Mouse (Mus musculus) bone marrow macrophage, adult 2 months (primary cell): ENCODE data around the gene B3gnt7. TPM values are rescaled to one million over a fixed set of nuclear protein-coding genes. Genes with fewer than 3 reads are reported as not detected.

ENCODE experiments used
- H3K27ac ChIP-seq: 2 replicates; pipeline ENCODE4 v1.5.1; 2012; ENCODE audit warnings: low read depth, low read length; ENCODE audit not compliant: insufficient read depth
- H3K4me1 ChIP-seq: 2 replicates; pipeline ENCODE4 v1.6.1; 2012; ENCODE audit warnings: low read length; ENCODE audit not compliant: control insufficient read depth, insufficient read depth
- H3K4me3 ChIP-seq: 2 replicates; pipeline ENCODE4 v1.5.1; 2012; ENCODE audit warnings: mild to moderate bottlenecking, low read length, moderate library complexity; ENCODE audit not compliant: insufficient read depth
- CTCF ChIP-seq: IDR thresholded peaks from 2 replicates; pipeline ENCODE4 v1.5.1; 2012; ENCODE audit warnings: low read depth, mild to moderate bottlenecking, low read length, moderate library complexity
- POLR2A ChIP-seq: IDR thresholded peaks from 2 replicates; pipeline ENCODE4 v1.6.1; 2012; ENCODE audit warnings: mild to moderate bottlenecking, low read depth, low read length, borderline replicate concordance
- polyA plus RNA-seq: library from polyadenylated mRNA; stranded (reverse); fragments of >200 nt; gene quantifications from 2 replicates; pipeline ENCODE4 v1.2.4, GENCODE M21; 2012; ENCODE audit not compliant: missing spikeins, insufficient read depth, insufficient read length

The B3gnt7 gene
- 0.21 TPM in 1 of 2 replicates, not detected in the other for polyA plus RNA-seq

- Histone ChIP-seq H3K4me1 (peaks cover 6% of the 10 kb centered on the region), H3K4me3 (peak within 1 kb of the TSS; percentile 56), H3K27ac (no peak within 1 kb of the TSS)
- TF ChIP-seq CTCF (no peak), POLR2A (no peak)
These were observed at the start of gene B3gnt7 for GRCm38 (mm10) chr1:86302532-86302931. TSS of gene B3gnt7 (plus strand) at chr1:86302832.

GRCm38 (mm10) chr1:86253410-86253809 is 49.2 kb upstream of the B3gnt7 start:
- Histone ChIP-seq H3K4me1 (0 out of 2 replicates have a peak, but pooled peaks cover 2% of the 10 kb centered on the region), H3K4me3 (no peak overlapping the region), H3K27ac (no peak overlapping the region)
- TF ChIP-seq POLR2A = no peak

GRCm38 (mm10) chr1:86256311-86256710 is 46.3 kb upstream of the B3gnt7 start:
- no peak for TF ChIP-seq POLR2A
- no peak for TF ChIP-seq CTCF
- H3K27ac ChIP-seq = no peak overlapping the region
- peaks cover 2% of the 10 kb centered on the region; the same call in 1 of the 2 replicates for H3K4me1 ChIP-seq
- H3K4me3 ChIP-seq = no peak overlapping the region

DNA sequence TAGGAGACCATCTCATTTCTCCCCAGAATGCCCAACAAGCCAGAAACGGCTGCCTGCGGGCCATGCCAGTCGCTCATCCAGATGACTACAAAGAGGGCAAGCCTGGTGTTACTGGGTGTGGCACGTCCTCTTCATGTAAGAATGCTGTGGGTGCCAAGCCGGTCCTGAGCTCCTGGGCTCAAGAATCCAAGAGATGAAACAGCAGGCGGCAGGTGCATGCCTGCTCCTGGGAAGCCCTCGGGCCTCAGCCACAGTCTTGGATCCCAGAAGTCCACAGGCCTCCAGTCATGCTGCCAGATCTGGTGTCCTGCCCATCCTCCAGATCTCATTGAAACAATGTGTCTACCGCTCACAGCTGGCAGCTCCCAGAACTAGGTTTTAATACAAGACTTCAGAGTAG is 45.4 kb upstream of the B3gnt7 start:
- no peak overlapping the region for H3K4me3 ChIP-seq
- H3K27ac ChIP-seq = no peak overlapping the region
- TF ChIP-seq POLR2A (no peak), CTCF (no peak)
- peaks cover 2% of the 10 kb centered on the region; the same call in 1 of the 2 replicates for H3K4me1 ChIP-seq

DNA sequence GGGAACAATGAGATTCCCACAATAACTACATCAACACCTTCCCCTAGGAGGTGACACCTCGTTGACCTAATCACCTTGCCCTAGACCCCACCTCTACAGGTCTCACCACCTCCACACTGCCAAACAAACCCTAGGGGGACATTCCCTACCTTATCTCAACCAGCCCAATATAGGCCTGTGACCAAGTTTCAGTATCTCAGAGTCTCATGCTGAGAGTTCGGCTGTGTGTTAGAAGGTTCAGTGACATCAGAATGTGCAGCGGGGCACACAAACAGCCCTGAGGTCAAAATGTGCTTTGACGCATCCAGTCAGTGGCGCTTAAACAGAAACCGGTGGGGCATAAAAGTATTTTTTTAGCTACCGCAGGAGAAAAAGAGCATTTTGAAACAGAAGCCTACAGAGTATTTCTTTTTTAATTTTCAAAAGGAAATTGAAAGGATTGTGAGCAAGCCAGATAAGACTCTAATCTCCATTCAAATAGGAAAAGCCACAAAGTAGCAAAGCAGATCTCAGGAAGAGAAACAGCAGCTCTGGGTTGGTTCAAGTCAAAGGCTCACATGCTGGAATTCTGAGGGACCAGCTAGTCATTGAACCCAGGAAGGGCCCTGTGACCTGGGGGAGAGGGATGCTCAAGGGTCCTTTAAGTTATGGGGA is 44.3 kb upstream of the B3gnt7 start:
- no peak for TF ChIP-seq POLR2A
- no peak for TF ChIP-seq CTCF
- H3K4me3 ChIP-seq = no peak overlapping the region
- H3K27ac ChIP-seq = no peak overlapping the region

GRCm38 (mm10) chr1:86263564-86264339 is 38.9 kb upstream of the B3gnt7 start:
- TF ChIP-seq CTCF (no peak), POLR2A (no peak)
- peak overlapping the region; percentile 59 for H3K27ac ChIP-seq
- no peak overlapping the region for H3K4me3 ChIP-seq
- peaks cover 26% of the 10 kb centered on the region for H3K4me1 ChIP-seq

More for the DNA sequence above, 44.3 kb upstream of the B3gnt7 start:
- H3K4me1 ChIP-seq = peaks cover 10% of the 10 kb centered on the region

DNA sequence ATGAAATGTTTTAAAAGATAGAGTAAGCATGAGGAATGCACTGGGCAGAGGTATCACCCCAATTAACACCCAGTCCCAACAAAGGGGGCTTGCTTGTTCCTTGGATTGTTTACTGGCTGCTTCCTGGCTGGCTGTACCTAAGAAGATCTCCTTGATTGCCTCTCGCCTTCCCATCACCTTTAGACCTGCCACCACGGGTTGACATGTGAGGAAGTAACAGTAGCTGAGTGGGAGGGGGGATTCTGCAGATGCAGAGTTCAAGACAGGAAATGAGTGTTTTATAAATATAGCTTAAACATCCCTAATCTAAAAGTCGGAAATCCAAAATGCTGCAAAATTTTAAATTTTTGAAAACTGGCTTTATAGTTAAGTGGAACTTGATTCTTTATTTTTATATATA is 37.6 kb upstream of the B3gnt7 start:
- TF ChIP-seq CTCF (no peak), POLR2A (no peak)
- Histone ChIP-seq H3K4me3 (no peak overlapping the region), H3K4me1 (peaks cover 32% of the 10 kb centered on the region), H3K27ac (no peak overlapping the region)

- H3K27ac ChIP-seq = no peak overlapping the region
- TF ChIP-seq CTCF (no peak), POLR2A (no peak)
- H3K4me3 ChIP-seq = no peak overlapping the region
- peaks cover 20% of the 10 kb centered on the region for H3K4me1 ChIP-seq
These were observed 34.0 kb upstream of the B3gnt7 start for GRCm38 (mm10) chr1:86268492-86269189.

- Histone ChIP-seq H3K27ac (no peak overlapping the region), H3K4me3 (no peak overlapping the region), H3K4me1 (peaks cover 15% of the 10 kb centered on the region)
- TF ChIP-seq POLR2A (no peak), CTCF (no peak)
These were observed 33.5 kb upstream of the B3gnt7 start for GRCm38 (mm10) chr1:86269190-86269508.
